Mouse (Mus musculus): Measurements from ENCODE around the gene Ppp1r32. TPM values are rescaled to one million over a fixed set of nuclear protein-coding genes. Genes with fewer than 3 reads are reported as not detected.

Gene Ppp1r32
- polyA plus RNA-seq, 1 experiment from 2014 or later, result not detected

DNA sequence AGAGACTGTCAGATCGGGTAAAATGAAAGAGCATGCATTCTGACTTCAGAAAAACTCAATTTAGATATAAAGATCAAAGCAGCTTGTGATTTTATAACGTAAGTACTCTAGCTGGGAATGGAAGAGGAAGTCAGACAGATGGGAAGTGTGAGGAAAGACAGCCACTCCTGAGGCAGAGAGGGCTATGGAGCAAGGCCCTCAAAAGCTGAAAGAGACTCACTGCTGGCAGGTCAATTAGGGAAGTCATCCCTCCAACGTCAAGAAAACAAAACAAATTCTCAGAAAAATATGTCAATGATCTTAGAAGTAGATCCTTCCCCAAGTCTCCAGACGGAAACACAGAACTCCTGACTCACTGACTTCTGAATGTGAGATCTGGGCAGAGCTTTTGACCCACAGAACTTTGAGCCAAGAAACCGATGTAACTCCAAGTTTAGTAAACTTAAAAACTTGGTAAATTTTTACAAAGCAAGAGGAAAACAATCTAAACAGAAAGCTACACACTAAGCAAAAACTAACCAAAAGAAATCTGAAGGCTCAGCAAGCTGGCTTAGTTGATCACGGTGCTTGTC is 28.1 kb upstream of the Ppp1r32 start:
- Histone ChIP-seq H3K27me3 (ENCODE audit: control insufficient read depth, insufficient read depth, low read length) (no peaks in the 10 kb centered on the region), H3K36me3 (ENCODE audit: control insufficient read depth, insufficient read depth, low read length) (peaks cover 3% of the 10 kb centered on the region), H3K4me1 (ENCODE audit: control insufficient read depth, insufficient read depth, low read length) (no peaks in the 10 kb centered on the region), H3K4me3 (ENCODE audit: low read depth, low read length) (no peak overlapping the region), H3K9ac (ENCODE audit: low read depth, low read length) (no peak overlapping the region), H3K9me3 (replicated peaks; ENCODE audit: control insufficient read depth, low read length) (no peaks in the 10 kb centered on the region), H3K27ac (ENCODE audit: low read depth, low read length) (no peak overlapping the region), H3K4me2 (no peak overlapping the region)
- ATAC-seq (replicated peaks; ENCODE audit: insufficient number of reproducible peaks, low FRiP score, low TSS enrichment), result no peak
- 80% methylated on average over 6 of the region's 6 CpGs for WGBS (ENCODE audit: insufficient replicate concordance)

DNA sequence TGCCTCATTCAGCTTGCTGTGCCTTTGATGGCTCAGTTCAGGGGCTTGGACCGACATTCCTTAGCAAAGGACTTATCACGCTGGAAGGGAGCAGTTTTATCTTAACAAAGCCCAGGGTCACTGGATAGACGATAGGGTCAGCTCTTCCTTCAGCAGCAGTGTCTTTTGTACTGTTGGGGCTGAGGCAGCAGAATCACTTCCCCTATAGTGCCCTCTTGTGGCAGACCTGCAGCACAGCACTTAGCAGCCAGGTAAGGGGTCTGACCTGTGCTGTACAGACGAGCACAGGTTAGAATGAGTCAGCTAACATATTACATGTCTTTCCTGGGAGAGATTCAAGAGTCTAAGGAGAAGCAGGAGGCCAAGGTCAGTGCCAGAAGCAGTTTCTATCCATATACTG is 19.8 kb upstream of the Ppp1r32 start:
- peaks cover 15% of the 10 kb centered on the region for H3K36me3 ChIP-seq (ENCODE audit: control insufficient read depth, insufficient read depth, low read length)
- ATAC-seq (replicated peaks; ENCODE audit: insufficient number of reproducible peaks, low FRiP score, low TSS enrichment), result no peak

GRCm38 (mm10) chr19:10500581-10500980 is 17.9 kb upstream of the Ppp1r32 start:
- H3K4me2 ChIP-seq, result no peak overlapping the region
- no peaks in the 10 kb centered on the region for H3K27me3 ChIP-seq (ENCODE audit: control insufficient read depth, insufficient read depth, low read length)
- ATAC-seq (replicated peaks; ENCODE audit: insufficient number of reproducible peaks, low FRiP score, low TSS enrichment), result no peak
- no peaks in the 10 kb centered on the region for H3K4me1 ChIP-seq (ENCODE audit: control insufficient read depth, insufficient read depth, low read length)
- no peak overlapping the region for H3K9ac ChIP-seq (ENCODE audit: low read depth, low read length)
- H3K36me3 ChIP-seq (ENCODE audit: control insufficient read depth, insufficient read depth, low read length), result peaks cover 15% of the 10 kb centered on the region
- H3K9me3 ChIP-seq (replicated peaks; ENCODE audit: control insufficient read depth, low read length), result no peaks in the 10 kb centered on the region
- WGBS (ENCODE audit: insufficient replicate concordance), result 78% methylated on average over 8 of the region's 8 CpGs
- H3K27ac ChIP-seq (ENCODE audit: low read depth, low read length), result no peak overlapping the region
- H3K4me3 ChIP-seq (ENCODE audit: low read depth, low read length), result no peak overlapping the region

More for the DNA sequence above, 19.8 kb upstream of the Ppp1r32 start:
- no peak overlapping the region for H3K4me2 ChIP-seq
- H3K4me1 ChIP-seq (ENCODE audit: control insufficient read depth, insufficient read depth, low read length), result no peaks in the 10 kb centered on the region
- H3K9ac ChIP-seq (ENCODE audit: low read depth, low read length), result no peak overlapping the region
- no peak overlapping the region for H3K27ac ChIP-seq (ENCODE audit: low read depth, low read length)
- WGBS (ENCODE audit: insufficient replicate concordance), result 11% methylated on average over 4 of the region's 4 CpGs
- no peaks in the 10 kb centered on the region for H3K9me3 ChIP-seq (replicated peaks; ENCODE audit: control insufficient read depth, low read length)
- no peaks in the 10 kb centered on the region for H3K27me3 ChIP-seq (ENCODE audit: control insufficient read depth, insufficient read depth, low read length)
- H3K4me3 ChIP-seq (ENCODE audit: low read depth, low read length), result no peak overlapping the region

GRCm38 (mm10) chr19:10497512-10498160 is 14.9 kb upstream of the Ppp1r32 start:
- Histone ChIP-seq H3K9ac (ENCODE audit: low read depth, low read length) (no peak overlapping the region), H3K4me3 (ENCODE audit: low read depth, low read length) (no peak overlapping the region), H3K36me3 (ENCODE audit: control insufficient read depth, insufficient read depth, low read length) (peaks cover 10% of the 10 kb centered on the region), H3K4me1 (ENCODE audit: control insufficient read depth, insufficient read depth, low read length) (peaks cover 1% of the 10 kb centered on the region; the same call in 1 of the 2 replicates), H3K27ac (ENCODE audit: low read depth, low read length) (no peak overlapping the region), H3K4me2 (no peak overlapping the region), H3K27me3 (ENCODE audit: control insufficient read depth, insufficient read depth, low read length) (0 out of 2 replicates have a peak, but pooled peaks cover 4% of the 10 kb centered on the region), H3K9me3 (replicated peaks; ENCODE audit: control insufficient read depth, low read length) (no peaks in the 10 kb centered on the region)
- no peak for ATAC-seq (replicated peaks; ENCODE audit: insufficient number of reproducible peaks, low FRiP score, low TSS enrichment)
- 46% methylated on average over 8 of the region's 8 CpGs for WGBS (ENCODE audit: insufficient replicate concordance)

GRCm38 (mm10) chr19:10496976-10497375 is 14.2 kb upstream of the Ppp1r32 start:
- WGBS (ENCODE audit: insufficient replicate concordance), result 59% methylated on average over 2 of the region's 2 CpGs
- peaks cover 5% of the 10 kb centered on the region; the same call in 1 of the 2 replicates for H3K4me1 ChIP-seq (ENCODE audit: control insufficient read depth, insufficient read depth, low read length)
- H3K9me3 ChIP-seq (replicated peaks; ENCODE audit: control insufficient read depth, low read length), result no peaks in the 10 kb centered on the region
- ATAC-seq (replicated peaks; ENCODE audit: insufficient number of reproducible peaks, low FRiP score, low TSS enrichment), result no peak
- H3K9ac ChIP-seq (ENCODE audit: low read depth, low read length), result no peak overlapping the region
- H3K4me3 ChIP-seq (ENCODE audit: low read depth, low read length), result no peak overlapping the region
- H3K27ac ChIP-seq (ENCODE audit: low read depth, low read length), result no peak overlapping the region
- peaks cover 8% of the 10 kb centered on the region for H3K36me3 ChIP-seq (ENCODE audit: control insufficient read depth, insufficient read depth, low read length)
- no peak overlapping the region for H3K4me2 ChIP-seq
- 0 out of 2 replicates have a peak, but pooled peaks cover 6% of the 10 kb centered on the region for H3K27me3 ChIP-seq (ENCODE audit: control insufficient read depth, insufficient read depth, low read length)

DNA sequence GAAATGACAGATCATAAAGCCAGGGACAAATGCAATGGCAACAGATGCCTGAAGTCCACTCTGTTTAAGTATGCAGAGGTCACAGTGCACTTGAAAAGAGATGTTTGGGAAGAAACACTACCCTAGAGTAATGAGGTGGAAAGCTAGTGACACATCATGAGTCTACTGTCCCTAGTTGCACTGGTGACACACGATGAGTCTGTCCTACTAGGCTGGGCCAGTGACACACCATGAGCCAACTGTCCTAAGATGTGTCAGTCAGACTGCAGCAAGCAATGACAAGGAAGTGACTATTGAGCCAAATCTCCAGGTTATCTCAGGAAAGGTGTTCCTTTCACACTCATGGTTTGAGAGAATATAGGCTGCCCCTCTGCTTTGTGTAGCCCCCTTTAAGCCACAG is 12.9 kb upstream of the Ppp1r32 start:
- Histone ChIP-seq H3K9me3 (replicated peaks; ENCODE audit: control insufficient read depth, low read length) (no peaks in the 10 kb centered on the region), H3K4me3 (ENCODE audit: low read depth, low read length) (no peak overlapping the region), H3K4me1 (ENCODE audit: control insufficient read depth, insufficient read depth, low read length) (peaks cover 5% of the 10 kb centered on the region; the same call in 1 of the 2 replicates), H3K36me3 (ENCODE audit: control insufficient read depth, insufficient read depth, low read length) (no peaks in the 10 kb centered on the region; the same call in 1 of the 2 replicates), H3K27me3 (ENCODE audit: control insufficient read depth, insufficient read depth, low read length) (peaks cover 18% of the 10 kb centered on the region), H3K4me2 (no peak overlapping the region), H3K27ac (ENCODE audit: low read depth, low read length) (no peak overlapping the region), H3K9ac (ENCODE audit: low read depth, low read length) (no peak overlapping the region)
- WGBS (ENCODE audit: insufficient replicate concordance), result 91% methylated on average over 1 of the region's 1 CpGs
- no peak for ATAC-seq (replicated peaks; ENCODE audit: insufficient number of reproducible peaks, low FRiP score, low TSS enrichment)

- Histone ChIP-seq H3K4me1 (ENCODE audit: control insufficient read depth, insufficient read depth, low read length) (peaks cover 4% of the 10 kb centered on the region; the same call in 1 of the 2 replicates), H3K4me3 (ENCODE audit: low read depth, low read length) (no peak overlapping the region), H3K27ac (ENCODE audit: low read depth, low read length) (no peak overlapping the region), H3K9ac (ENCODE audit: low read depth, low read length) (no peak overlapping the region), H3K36me3 (ENCODE audit: control insufficient read depth, insufficient read depth, low read length) (no peaks in the 10 kb centered on the region), H3K4me2 (no peak overlapping the region), H3K9me3 (replicated peaks; ENCODE audit: control insufficient read depth, low read length) (no peaks in the 10 kb centered on the region), H3K27me3 (ENCODE audit: control insufficient read depth, insufficient read depth, low read length) (peaks cover 58% of the 10 kb centered on the region)
- 23% methylated on average over 9 of the region's 9 CpGs for WGBS (ENCODE audit: insufficient replicate concordance)
- ATAC-seq (replicated peaks; ENCODE audit: insufficient number of reproducible peaks, low FRiP score, low TSS enrichment), result peak; percentile 21; the same call in 1 of the 2 replicates
Measured at GRCm38 (mm10) chr19:10486264-10486738, 3.6 kb upstream of the Ppp1r32 start.

GRCm38 (mm10) chr19:10479541-10479940 is 3.2 kb downstream of the Ppp1r32 start:
- no peak overlapping the region for H3K4me3 ChIP-seq (ENCODE audit: low read depth, low read length)
- WGBS (ENCODE audit: insufficient replicate concordance), result 52% methylated on average over 4 of the region's 4 CpGs
- no peaks in the 10 kb centered on the region for H3K9me3 ChIP-seq (replicated peaks; ENCODE audit: control insufficient read depth, low read length)
- ATAC-seq (replicated peaks; ENCODE audit: insufficient number of reproducible peaks, low FRiP score, low TSS enrichment), result no peak
- peaks cover 58% of the 10 kb centered on the region for H3K27me3 ChIP-seq (ENCODE audit: control insufficient read depth, insufficient read depth, low read length)
- H3K4me2 ChIP-seq, result no peak overlapping the region
- H3K36me3 ChIP-seq (ENCODE audit: control insufficient read depth, insufficient read depth, low read length), result no peaks in the 10 kb centered on the region
- no peak overlapping the region for H3K27ac ChIP-seq (ENCODE audit: low read depth, low read length)
- no peak overlapping the region for H3K9ac ChIP-seq (ENCODE audit: low read depth, low read length)
- H3K4me1 ChIP-seq (ENCODE audit: control insufficient read depth, insufficient read depth, low read length), result peaks cover 4% of the 10 kb centered on the region; the same call in 1 of the 2 replicates
